Mouse (Mus musculus): ENCODE data around the gene Rtl3. TPM values are rescaled to one million over a fixed set of nuclear protein-coding genes. Genes with fewer than 3 reads are reported as not detected.

Gene Rtl3
- total RNA-seq (2014; rRNA removed): 1.2 and 1.9 TPM in 2 replicates
- polyA plus RNA-seq (2015; fragmentation: Nextera tagmentation; extraction: Ambion mirVana): 0.42 and 0.63 TPM in 2 replicates

DNA sequence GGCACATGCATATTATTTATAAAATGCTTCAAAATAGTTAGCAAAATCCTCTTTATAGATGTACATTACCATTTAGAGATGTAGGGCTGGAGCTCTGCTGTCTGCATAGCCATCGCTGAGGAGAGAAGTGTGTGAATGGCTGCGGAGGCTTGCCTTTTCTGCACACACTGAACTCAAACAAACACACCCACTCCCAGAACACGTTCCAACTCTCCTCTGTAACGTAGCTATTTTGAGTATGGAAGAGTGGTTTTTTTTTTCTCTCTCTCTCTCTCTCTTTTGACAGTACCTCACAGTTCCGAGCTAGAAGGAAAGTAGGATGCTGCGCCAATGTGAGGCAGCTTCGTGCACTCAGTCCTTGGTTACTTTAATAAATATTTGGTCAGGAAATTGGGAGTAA, at the start of gene Rtl3:
Gene Rtl3, minus strand, starts transcription at position 236 of the 400 bp plus-strand sequence.
- Histone ChIP-seq H3K4me1 (ENCODE audit: insufficient read depth, low read length) (no peaks in the 10 kb centered on the region), H3K9me3 (ENCODE audit: low read length) (0 out of 2 replicates have a peak, but pooled peaks cover 4% of the 10 kb centered on the region), H3K36me3 (ENCODE audit: insufficient read depth, low read length) (no peaks in the 10 kb centered on the region), H3K4me3 (ENCODE audit: low read depth, low read length) (no peak within 1 kb of the TSS), H3K27ac (ENCODE audit: low read depth, low read length) (no peak within 1 kb of the TSS), H3K27me3 (ENCODE audit: insufficient read depth, low read length) (no peaks in the 10 kb centered on the region), H3K9ac (replicated peaks; ENCODE audit: low read length, poor library complexity, severe bottlenecking) (no peak within 1 kb of the TSS), H3K4me2 (ENCODE audit: low read depth, low read length, poor library complexity, severe bottlenecking) (no peak within 1 kb of the TSS)
- DNase-seq (ENCODE audit: low spot score) (no peak), ATAC-seq (ENCODE audit: low FRiP score) (no peak)
- WGBS: 66% methylated on average over 7 of the region's 7 CpGs
- no peak for TF ChIP-seq CTCF (IDR thresholded peaks at IDR 0.05)

DNA sequence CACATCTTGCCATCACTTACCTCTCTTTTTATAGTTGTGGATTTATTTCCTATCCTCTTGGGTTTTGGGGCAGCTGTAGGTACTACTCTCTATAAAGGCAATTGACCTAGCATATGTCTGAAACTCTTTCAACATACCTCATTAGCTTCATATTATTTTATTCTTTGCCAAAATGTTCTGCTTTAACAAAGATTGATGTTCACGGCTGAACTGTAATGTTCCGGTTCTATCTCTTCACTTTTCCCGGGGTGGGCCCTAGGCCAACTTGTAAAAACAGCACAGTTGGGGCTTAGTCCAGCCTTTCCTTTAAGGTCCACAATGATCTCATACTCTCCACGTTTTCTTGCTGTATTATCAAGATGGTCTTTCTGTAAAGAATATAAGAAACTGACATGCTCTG, 31.9 kb upstream of the Rtl3 start:
- H3K36me3 ChIP-seq (ENCODE audit: insufficient read depth, low read length): no peaks in the 10 kb centered on the region
- no peak for ATAC-seq (ENCODE audit: low FRiP score)
- TF ChIP-seq CTCF (IDR thresholded peaks at IDR 0.05): no peak
- H3K27me3 ChIP-seq (ENCODE audit: insufficient read depth, low read length): no peaks in the 10 kb centered on the region
- H3K27ac ChIP-seq (ENCODE audit: low read depth, low read length): no peak overlapping the region
- DNase-seq (ENCODE audit: low spot score): no peak
- H3K4me1 ChIP-seq (ENCODE audit: insufficient read depth, low read length): no peaks in the 10 kb centered on the region
- H3K9ac ChIP-seq (replicated peaks; ENCODE audit: low read length, poor library complexity, severe bottlenecking): no peak overlapping the region
- no peaks in the 10 kb centered on the region for H3K9me3 ChIP-seq (ENCODE audit: low read length)
- WGBS: 53% methylated on average over 4 of the region's 4 CpGs
- H3K4me2 ChIP-seq (ENCODE audit: low read depth, low read length, poor library complexity, severe bottlenecking): no peak overlapping the region
- no peak overlapping the region for H3K4me3 ChIP-seq (ENCODE audit: low read depth, low read length)

GRCm38 (mm10) chrX:106871894-106872293, 31.4 kb upstream of the Rtl3 start:
- Histone ChIP-seq H3K9ac (replicated peaks; ENCODE audit: low read length, poor library complexity, severe bottlenecking) (no peak overlapping the region), H3K4me3 (ENCODE audit: low read depth, low read length) (no peak overlapping the region), H3K4me2 (ENCODE audit: low read depth, low read length, poor library complexity, severe bottlenecking) (no peak overlapping the region), H3K9me3 (ENCODE audit: low read length) (no peaks in the 10 kb centered on the region), H3K27ac (ENCODE audit: low read depth, low read length) (no peak overlapping the region), H3K4me1 (ENCODE audit: insufficient read depth, low read length) (no peaks in the 10 kb centered on the region), H3K36me3 (ENCODE audit: insufficient read depth, low read length) (no peaks in the 10 kb centered on the region), H3K27me3 (ENCODE audit: insufficient read depth, low read length) (no peaks in the 10 kb centered on the region)
- no peak for ATAC-seq (ENCODE audit: low FRiP score)
- TF ChIP-seq CTCF (IDR thresholded peaks at IDR 0.05): no peak
- 47% methylated on average over 3 of the region's 3 CpGs for WGBS
- no peak for DNase-seq (ENCODE audit: low spot score)

- 63% methylated on average over 3 of the region's 3 CpGs for whole genome bisulfite sequencing
- DNase-seq (ENCODE audit: low spot score): peak; percentile 40
- Histone ChIP-seq H3K27ac (ENCODE audit: low read depth, low read length) (no peak overlapping the region), H3K27me3 (ENCODE audit: insufficient read depth, low read length) (no peaks in the 10 kb centered on the region), H3K4me2 (ENCODE audit: low read depth, low read length, poor library complexity, severe bottlenecking) (no peak overlapping the region), H3K36me3 (ENCODE audit: insufficient read depth, low read length) (no peaks in the 10 kb centered on the region), H3K4me1 (ENCODE audit: insufficient read depth, low read length) (no peaks in the 10 kb centered on the region), H3K9ac (replicated peaks; ENCODE audit: low read length, poor library complexity, severe bottlenecking) (no peak overlapping the region), H3K4me3 (ENCODE audit: low read depth, low read length) (no peak overlapping the region), H3K9me3 (ENCODE audit: low read length) (no peaks in the 10 kb centered on the region)
- TF ChIP-seq CTCF (IDR thresholded peaks at IDR 0.05): no peak
- ATAC-seq (ENCODE audit: low FRiP score): no peak
Observed at GRCm38 (mm10) chrX:106871426-106871825, 31.0 kb upstream of the Rtl3 start.

GRCm38 (mm10) chrX:106853523-106854300, 13.3 kb upstream of the Rtl3 start:
- Histone ChIP-seq H3K9ac (replicated peaks; ENCODE audit: low read length, poor library complexity, severe bottlenecking) (no peak overlapping the region), H3K9me3 (ENCODE audit: low read length) (no peaks in the 10 kb centered on the region), H3K27ac (ENCODE audit: low read depth, low read length) (no peak overlapping the region), H3K4me2 (ENCODE audit: low read depth, low read length, poor library complexity, severe bottlenecking) (no peak overlapping the region), H3K27me3 (ENCODE audit: insufficient read depth, low read length) (no peaks in the 10 kb centered on the region), H3K36me3 (ENCODE audit: insufficient read depth, low read length) (no peaks in the 10 kb centered on the region), H3K4me3 (ENCODE audit: low read depth, low read length) (no peak overlapping the region), H3K4me1 (ENCODE audit: insufficient read depth, low read length) (no peaks in the 10 kb centered on the region)
- TF ChIP-seq CTCF (IDR thresholded peaks at IDR 0.05): no peak
- DNase-seq (ENCODE audit: low spot score) (no peak), ATAC-seq (ENCODE audit: low FRiP score) (no peak)
- WGBS: 73% methylated on average over 3 of the region's 3 CpGs

DNA sequence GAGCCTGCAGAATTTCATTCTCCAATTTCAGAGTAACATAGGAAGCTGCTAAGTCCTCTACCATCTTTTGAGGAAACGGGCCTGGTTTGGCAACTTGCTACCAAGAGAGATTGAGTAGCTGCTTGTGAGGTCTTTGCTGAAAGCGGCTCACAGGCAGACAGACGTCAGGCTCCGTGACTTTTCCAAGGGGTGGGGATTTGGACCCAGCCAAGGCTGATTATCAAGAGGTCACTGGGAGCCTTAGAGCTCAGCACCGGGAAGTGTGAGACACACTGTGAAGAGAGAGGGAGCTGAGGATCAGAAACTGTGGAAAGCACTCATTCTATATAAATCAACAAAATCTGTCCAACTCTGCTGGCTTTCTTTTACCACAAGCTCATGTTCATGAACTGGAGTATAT, 853 bp downstream of the Rtl3 start:
- DNase-seq (ENCODE audit: low spot score) (no peak), ATAC-seq (ENCODE audit: low FRiP score) (no peak)
- no peak overlapping the region for H3K4me2 ChIP-seq (ENCODE audit: low read depth, low read length, poor library complexity, severe bottlenecking)
- no peak for TF ChIP-seq CTCF (IDR thresholded peaks at IDR 0.05)
- H3K27me3 ChIP-seq (ENCODE audit: insufficient read depth, low read length): no peaks in the 10 kb centered on the region
- no peak overlapping the region for H3K4me3 ChIP-seq (ENCODE audit: low read depth, low read length)
- no peak overlapping the region for H3K9ac ChIP-seq (replicated peaks; ENCODE audit: low read length, poor library complexity, severe bottlenecking)
- WGBS: 65% methylated on average over 5 of the region's 5 CpGs
- 0 out of 2 replicates have a peak, but pooled peaks cover 4% of the 10 kb centered on the region for H3K9me3 ChIP-seq (ENCODE audit: low read length)
- no peaks in the 10 kb centered on the region for H3K4me1 ChIP-seq (ENCODE audit: insufficient read depth, low read length)
- no peaks in the 10 kb centered on the region for H3K36me3 ChIP-seq (ENCODE audit: insufficient read depth, low read length)
- H3K27ac ChIP-seq (ENCODE audit: low read depth, low read length): no peak overlapping the region
